Mouse (Mus musculus): ENCODE measurements around the gene Ly6g5b. TPM values are rescaled to one million over a fixed set of nuclear protein-coding genes. Genes with fewer than 3 reads are reported as not detected.

Gene Ly6g5b
- polyA plus RNA-seq, 1 experiment from 2014 or later, result 0.63 TPM

- Histone ChIP-seq H3K27me3 (ENCODE audit: control insufficient read depth, insufficient read depth, low read length) (no peaks in the 10 kb centered on the region), H3K9ac (ENCODE audit: low read length) (no peak overlapping the region), H3K4me2 (ENCODE audit: low read depth, low read length) (no peak overlapping the region), H3K9me3 (replicated peaks; ENCODE audit: control insufficient read depth, low read length) (no peaks in the 10 kb centered on the region), H3K4me3 (ENCODE audit: low read length) (no peak overlapping the region), H3K4me1 (ENCODE audit: control insufficient read depth, insufficient read depth, low read length) (peaks cover 6% of the 10 kb centered on the region; the same call in 1 of the 2 replicates), H3K36me3 (ENCODE audit: control insufficient read depth, insufficient read depth) (peaks cover 28% of the 10 kb centered on the region), H3K27ac (ENCODE audit: low read length) (no peak overlapping the region)
- 46% methylated on average over 6 of the region's 6 CpGs for WGBS
- ATAC-seq (replicated peaks; ENCODE audit: extremely low read depth, insufficient read depth, low FRiP score), result no peak
Observed at GRCm38 (mm10) chr17:35103221-35103690, 12.0 kb downstream of the Ly6g5b start.

- H3K27ac ChIP-seq (ENCODE audit: low read length), result no peak overlapping the region
- H3K9me3 ChIP-seq (replicated peaks; ENCODE audit: control insufficient read depth, low read length), result no peaks in the 10 kb centered on the region
- H3K4me3 ChIP-seq (ENCODE audit: low read length), result no peak overlapping the region
- no peak overlapping the region for H3K9ac ChIP-seq (ENCODE audit: low read length)
- no peaks in the 10 kb centered on the region for H3K27me3 ChIP-seq (ENCODE audit: control insufficient read depth, insufficient read depth, low read length)
- no peak overlapping the region for H3K4me2 ChIP-seq (ENCODE audit: low read depth, low read length)
- peaks cover 6% of the 10 kb centered on the region; the same call in 1 of the 2 replicates for H3K4me1 ChIP-seq (ENCODE audit: control insufficient read depth, insufficient read depth, low read length)
- WGBS, result 54% methylated on average over 8 of the region's 8 CpGs
- peaks cover 32% of the 10 kb centered on the region for H3K36me3 ChIP-seq (ENCODE audit: control insufficient read depth, insufficient read depth)
- ATAC-seq (replicated peaks; ENCODE audit: extremely low read depth, insufficient read depth, low FRiP score), result no peak
Observed at GRCm38 (mm10) chr17:35102299-35102698, 12.9 kb downstream of the Ly6g5b start.

GRCm38 (mm10) chr17:35101161-35101560 lies 14.1 kb downstream of the Ly6g5b start:
- WGBS, result 83% methylated on average over 11 of the region's 11 CpGs
- H3K36me3 ChIP-seq (ENCODE audit: control insufficient read depth, insufficient read depth), result peaks cover 39% of the 10 kb centered on the region
- H3K9me3 ChIP-seq (replicated peaks; ENCODE audit: control insufficient read depth, low read length), result no peaks in the 10 kb centered on the region
- H3K4me2 ChIP-seq (ENCODE audit: low read depth, low read length), result no peak overlapping the region
- ATAC-seq (replicated peaks; ENCODE audit: extremely low read depth, insufficient read depth, low FRiP score), result no peak
- no peaks in the 10 kb centered on the region for H3K27me3 ChIP-seq (ENCODE audit: control insufficient read depth, insufficient read depth, low read length)
- no peak overlapping the region for H3K4me3 ChIP-seq (ENCODE audit: low read length)
- H3K27ac ChIP-seq (ENCODE audit: low read length), result no peak overlapping the region
- H3K9ac ChIP-seq (ENCODE audit: low read length), result no peak overlapping the region
- H3K4me1 ChIP-seq (ENCODE audit: control insufficient read depth, insufficient read depth, low read length), result peaks cover 4% of the 10 kb centered on the region; the same call in 1 of the 2 replicates

- no peak overlapping the region for H3K4me2 ChIP-seq (ENCODE audit: low read depth, low read length)
- H3K36me3 ChIP-seq (ENCODE audit: control insufficient read depth, insufficient read depth), result peaks cover 39% of the 10 kb centered on the region
- no peak for ATAC-seq (replicated peaks; ENCODE audit: extremely low read depth, insufficient read depth, low FRiP score)
- no peak overlapping the region for H3K27ac ChIP-seq (ENCODE audit: low read length)
- H3K4me3 ChIP-seq (ENCODE audit: low read length), result no peak overlapping the region
- no peaks in the 10 kb centered on the region for H3K27me3 ChIP-seq (ENCODE audit: control insufficient read depth, insufficient read depth, low read length)
- WGBS, result 57% methylated on average over 10 of the region's 10 CpGs
- no peaks in the 10 kb centered on the region for H3K9me3 ChIP-seq (replicated peaks; ENCODE audit: control insufficient read depth, low read length)
- no peak overlapping the region for H3K9ac ChIP-seq (ENCODE audit: low read length)
- H3K4me1 ChIP-seq (ENCODE audit: control insufficient read depth, insufficient read depth, low read length), result peaks cover 2% of the 10 kb centered on the region; the same call in 1 of the 2 replicates
Observed at GRCm38 (mm10) chr17:35100196-35100765, 14.9 kb downstream of the Ly6g5b start.

DNA sequence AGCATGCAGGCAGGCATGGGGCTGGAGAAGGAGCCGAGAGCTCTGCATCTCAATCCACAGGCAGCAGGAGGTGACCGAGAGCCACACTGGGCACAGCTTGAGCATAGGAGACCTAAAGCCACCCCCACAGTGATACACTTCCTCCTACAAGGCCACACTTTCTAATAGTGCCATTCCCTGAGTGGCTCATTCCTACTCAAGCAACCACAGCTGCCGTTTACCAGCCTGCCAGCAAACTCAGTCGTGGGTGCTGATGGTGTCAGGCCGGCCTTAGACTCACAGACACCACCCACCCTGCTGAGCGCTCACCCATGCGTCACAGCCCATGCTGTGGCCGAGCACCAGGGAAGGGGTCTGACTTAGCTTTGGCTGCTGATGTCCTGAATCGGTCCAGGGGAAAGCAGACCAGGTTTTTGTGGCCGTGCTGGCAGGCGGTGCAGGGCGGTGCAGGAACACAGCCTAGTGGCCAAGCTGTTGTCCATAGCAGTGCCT lies 18.0 kb downstream of the Ly6g5b start:
- Histone ChIP-seq H3K4me2 (ENCODE audit: low read depth, low read length) (no peak overlapping the region), H3K9ac (ENCODE audit: low read length) (no peak overlapping the region), H3K4me1 (ENCODE audit: control insufficient read depth, insufficient read depth, low read length) (no peaks in the 10 kb centered on the region), H3K9me3 (replicated peaks; ENCODE audit: control insufficient read depth, low read length) (no peaks in the 10 kb centered on the region), H3K36me3 (ENCODE audit: control insufficient read depth, insufficient read depth) (peaks cover 47% of the 10 kb centered on the region), H3K27ac (ENCODE audit: low read length) (no peak overlapping the region), H3K27me3 (ENCODE audit: control insufficient read depth, insufficient read depth, low read length) (no peaks in the 10 kb centered on the region), H3K4me3 (ENCODE audit: low read length) (no peak overlapping the region)
- WGBS, result 89% methylated on average over 12 of the region's 12 CpGs
- ATAC-seq (replicated peaks; ENCODE audit: extremely low read depth, insufficient read depth, low FRiP score), result no peak

DNA sequence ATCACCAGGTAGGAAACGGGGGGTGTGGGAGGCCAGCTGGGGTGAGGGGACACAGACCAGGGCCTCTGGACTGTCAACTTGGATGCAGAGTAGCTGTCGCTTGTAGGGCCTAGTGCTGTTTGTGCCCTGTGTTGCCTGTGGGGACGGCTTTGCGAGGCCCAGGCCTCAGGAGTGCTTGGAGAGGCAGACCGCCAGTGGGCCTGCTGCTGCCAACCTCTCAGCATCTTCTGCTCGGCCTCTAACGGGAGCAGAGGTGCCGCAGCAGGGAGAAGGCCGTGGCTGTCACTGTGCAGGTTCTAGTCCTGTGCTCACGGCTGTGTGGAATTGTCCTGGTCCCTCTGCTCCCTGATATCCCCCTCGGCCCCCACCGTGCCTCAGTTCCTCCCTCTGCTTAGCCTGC lies 18.6 kb downstream of the Ly6g5b start:
- Histone ChIP-seq H3K9ac (ENCODE audit: low read length) (no peak overlapping the region; the same call in 1 of the 2 replicates), H3K4me2 (ENCODE audit: low read depth, low read length) (no peak overlapping the region), H3K36me3 (ENCODE audit: control insufficient read depth, insufficient read depth) (peaks cover 45% of the 10 kb centered on the region), H3K4me1 (ENCODE audit: control insufficient read depth, insufficient read depth, low read length) (no peaks in the 10 kb centered on the region), H3K27me3 (ENCODE audit: control insufficient read depth, insufficient read depth, low read length) (no peaks in the 10 kb centered on the region), H3K4me3 (ENCODE audit: low read length) (no peak overlapping the region), H3K27ac (ENCODE audit: low read length) (no peak overlapping the region), H3K9me3 (replicated peaks; ENCODE audit: control insufficient read depth, low read length) (no peaks in the 10 kb centered on the region)
- no peak for ATAC-seq (replicated peaks; ENCODE audit: extremely low read depth, insufficient read depth, low FRiP score)
- WGBS, result 89% methylated on average over 12 of the region's 12 CpGs

DNA sequence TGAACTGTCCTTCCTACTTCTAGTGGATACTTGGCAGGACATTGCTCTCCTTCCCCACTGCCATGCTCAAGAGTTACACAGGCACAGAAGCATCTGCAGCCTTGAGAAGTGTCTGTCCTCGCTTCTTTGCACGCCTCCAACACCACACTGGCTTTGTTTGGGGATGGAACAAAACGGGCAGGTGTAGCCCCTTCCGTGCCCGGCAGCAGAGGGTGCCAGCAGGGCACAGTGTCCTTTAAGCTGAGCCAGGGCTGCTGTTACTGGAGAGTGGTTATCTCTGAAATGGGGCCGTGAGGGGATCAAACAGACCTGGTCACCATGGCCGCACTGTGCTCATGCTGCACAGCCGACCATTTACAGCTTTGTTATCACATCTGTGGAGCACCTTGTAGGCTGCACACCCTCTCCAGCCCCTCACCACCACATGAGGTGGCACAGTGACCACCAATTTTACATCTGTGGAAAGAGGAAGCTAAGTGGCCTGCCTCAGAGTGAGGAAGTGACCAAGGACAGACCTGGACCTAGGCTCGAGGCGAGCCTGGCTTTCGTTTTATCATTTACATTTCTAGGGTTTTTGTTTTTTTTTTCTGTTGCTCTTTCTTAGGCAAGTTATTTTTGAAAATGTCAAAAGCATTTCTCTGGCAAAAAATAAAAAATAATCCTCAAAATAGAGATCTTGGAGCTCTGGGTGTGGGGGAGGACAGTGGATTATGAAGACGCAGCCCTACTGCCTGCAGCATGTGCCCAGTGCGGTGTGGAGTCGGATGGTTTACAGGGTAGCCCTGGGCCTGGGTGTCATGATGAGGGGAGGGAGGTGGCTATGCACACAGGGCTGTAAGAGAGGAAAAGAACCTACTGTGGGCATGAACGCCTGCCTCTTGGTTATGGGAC lies 20.5 kb downstream of the Ly6g5b start:
- H3K36me3 ChIP-seq (ENCODE audit: control insufficient read depth, insufficient read depth), result peaks cover 34% of the 10 kb centered on the region
- no peaks in the 10 kb centered on the region for H3K27me3 ChIP-seq (ENCODE audit: control insufficient read depth, insufficient read depth, low read length)
- H3K4me3 ChIP-seq (ENCODE audit: low read length), result no peak overlapping the region
- no peak overlapping the region for H3K4me2 ChIP-seq (ENCODE audit: low read depth, low read length)
- no peaks in the 10 kb centered on the region for H3K9me3 ChIP-seq (replicated peaks; ENCODE audit: control insufficient read depth, low read length)
- no peak overlapping the region for H3K9ac ChIP-seq (ENCODE audit: low read length)
- WGBS, result 74% methylated on average over 15 of the region's 15 CpGs
- no peak for ATAC-seq (replicated peaks; ENCODE audit: extremely low read depth, insufficient read depth, low FRiP score)
- H3K27ac ChIP-seq (ENCODE audit: low read length), result no peak overlapping the region
- H3K4me1 ChIP-seq (ENCODE audit: control insufficient read depth, insufficient read depth, low read length), result peaks cover 9% of the 10 kb centered on the region

- H3K27ac ChIP-seq (ENCODE audit: low read length), result no peak overlapping the region
- no peak overlapping the region for H3K4me3 ChIP-seq (ENCODE audit: low read length)
- H3K4me1 ChIP-seq (ENCODE audit: control insufficient read depth, insufficient read depth, low read length), result peaks cover 9% of the 10 kb centered on the region
- no peak for ATAC-seq (replicated peaks; ENCODE audit: extremely low read depth, insufficient read depth, low FRiP score)
- H3K4me2 ChIP-seq (ENCODE audit: low read depth, low read length), result no peak overlapping the region
- no peaks in the 10 kb centered on the region for H3K9me3 ChIP-seq (replicated peaks; ENCODE audit: control insufficient read depth, low read length)
- no peak overlapping the region for H3K9ac ChIP-seq (ENCODE audit: low read length)
- H3K36me3 ChIP-seq (ENCODE audit: control insufficient read depth, insufficient read depth), result peaks cover 23% of the 10 kb centered on the region
- WGBS, result 86% methylated on average over 14 of the region's 14 CpGs
- no peaks in the 10 kb centered on the region for H3K27me3 ChIP-seq (ENCODE audit: control insufficient read depth, insufficient read depth, low read length)
Observed at GRCm38 (mm10) chr17:35092403-35093198, 22.6 kb downstream of the Ly6g5b start.
